Mouse (Mus musculus): ENCODE results near the gene Armc10. TPM values are rescaled to one million over a fixed set of nuclear protein-coding genes. Genes with fewer than 3 reads are reported as not detected.

The Armc10 gene
- polyA plus RNA-seq, 1 experiment from 2014 or later, result 15.6 TPM

GRCm38 (mm10) chr5:21616450-21617009, 29.1 kb upstream of the Armc10 start:
- no peaks in the 10 kb centered on the region for H3K36me3 ChIP-seq (ENCODE audit: control insufficient read depth, insufficient read depth)
- H3K4me3 ChIP-seq (ENCODE audit: low read depth, low read length), result no peak overlapping the region
- H3K9ac ChIP-seq (ENCODE audit: low read depth, low read length), result no peak overlapping the region
- no peaks in the 10 kb centered on the region for H3K4me1 ChIP-seq (replicated peaks; ENCODE audit: control insufficient read depth, insufficient read depth, low read length)
- H3K27me3 ChIP-seq (replicated peaks; ENCODE audit: control insufficient read depth, insufficient read depth, low read length), result no peaks in the 10 kb centered on the region
- H3K9me3 ChIP-seq (ENCODE audit: control insufficient read depth), result no peaks in the 10 kb centered on the region
- H3K4me2 ChIP-seq (replicated peaks; ENCODE audit: low read depth), result no peak overlapping the region
- WGBS, result 65% methylated on average over 3 of the region's 3 CpGs
- ATAC-seq, result no peak
- no peak overlapping the region for H3K27ac ChIP-seq (ENCODE audit: low read depth, low read length)
- no peak for TF ChIP-seq CTCF (IDR thresholded peaks at IDR 0.05; ENCODE audit: low read depth)

- no peak for ATAC-seq
- H3K27ac ChIP-seq (ENCODE audit: low read depth, low read length), result no peak overlapping the region
Measured at GRCm38 (mm10) chr5:21625916-21626315, 19.7 kb upstream of the Armc10 start.

DNA sequence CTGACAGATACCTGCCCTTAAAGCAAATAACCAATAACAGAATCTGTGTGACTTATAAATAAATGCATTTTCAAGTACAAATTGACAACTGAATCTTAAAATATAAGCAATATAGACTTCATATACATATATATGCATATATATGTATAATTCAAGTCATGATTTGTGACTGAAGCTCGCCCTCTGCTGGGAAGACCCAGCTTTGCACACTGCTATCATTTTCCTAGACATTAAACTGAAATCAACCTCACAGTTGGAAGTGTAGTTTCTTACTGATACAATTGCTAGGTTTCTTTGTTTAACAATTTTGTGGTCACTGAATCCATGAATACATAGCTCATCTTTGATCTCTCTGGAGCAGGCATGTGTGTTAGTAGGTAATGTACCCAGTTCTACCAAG, 4.7 kb upstream of the Armc10 start:
- Histone ChIP-seq H3K27me3 (replicated peaks; ENCODE audit: control insufficient read depth, insufficient read depth, low read length) (no peaks in the 10 kb centered on the region), H3K4me3 (ENCODE audit: low read depth, low read length) (no peak overlapping the region), H3K36me3 (ENCODE audit: control insufficient read depth, insufficient read depth) (no peaks in the 10 kb centered on the region), H3K9ac (ENCODE audit: low read depth, low read length) (no peak overlapping the region), H3K4me1 (replicated peaks; ENCODE audit: control insufficient read depth, insufficient read depth, low read length) (no peaks in the 10 kb centered on the region), H3K9me3 (ENCODE audit: control insufficient read depth) (no peaks in the 10 kb centered on the region), H3K4me2 (replicated peaks; ENCODE audit: low read depth) (no peak overlapping the region), H3K27ac (ENCODE audit: low read depth, low read length) (no peak overlapping the region)
- peak; percentile 80 for TF ChIP-seq CTCF (IDR thresholded peaks at IDR 0.05; ENCODE audit: low read depth)
- WGBS, result 0% methylated on average over 1 of the region's 1 CpGs
- no peak for ATAC-seq

More at GRCm38 (mm10) chr5:21625916-21626315, 19.7 kb upstream of the Armc10 start:
- H3K9ac ChIP-seq (ENCODE audit: low read depth, low read length), result no peak overlapping the region
- H3K9me3 ChIP-seq (ENCODE audit: control insufficient read depth), result no peaks in the 10 kb centered on the region
- no peaks in the 10 kb centered on the region for H3K4me1 ChIP-seq (replicated peaks; ENCODE audit: control insufficient read depth, insufficient read depth, low read length)
- no peak overlapping the region for H3K4me2 ChIP-seq (replicated peaks; ENCODE audit: low read depth)
- no peaks in the 10 kb centered on the region for H3K36me3 ChIP-seq (ENCODE audit: control insufficient read depth, insufficient read depth)
- TF ChIP-seq CTCF (IDR thresholded peaks at IDR 0.05; ENCODE audit: low read depth), result no peak
- H3K27me3 ChIP-seq (replicated peaks; ENCODE audit: control insufficient read depth, insufficient read depth, low read length), result no peaks in the 10 kb centered on the region
- H3K4me3 ChIP-seq (ENCODE audit: low read depth, low read length), result no peak overlapping the region

GRCm38 (mm10) chr5:21643606-21644005, 2.0 kb upstream of the Armc10 start:
- no peak overlapping the region for H3K9ac ChIP-seq (ENCODE audit: low read depth, low read length)
- no peaks in the 10 kb centered on the region for H3K27me3 ChIP-seq (replicated peaks; ENCODE audit: control insufficient read depth, insufficient read depth, low read length)
- WGBS, result 18% methylated on average over 1 of the region's 1 CpGs
- no peak overlapping the region for H3K4me3 ChIP-seq (ENCODE audit: low read depth, low read length)
- ATAC-seq, result no peak
- no peak for TF ChIP-seq CTCF (IDR thresholded peaks at IDR 0.05; ENCODE audit: low read depth)
- no peak overlapping the region for H3K4me2 ChIP-seq (replicated peaks; ENCODE audit: low read depth)
- no peaks in the 10 kb centered on the region for H3K4me1 ChIP-seq (replicated peaks; ENCODE audit: control insufficient read depth, insufficient read depth, low read length)
- no peaks in the 10 kb centered on the region for H3K9me3 ChIP-seq (ENCODE audit: control insufficient read depth)
- no peak overlapping the region for H3K27ac ChIP-seq (ENCODE audit: low read depth, low read length)
- 0 out of 2 replicates have a peak, but pooled peaks cover under 1% of the 10 kb centered on the region for H3K36me3 ChIP-seq (ENCODE audit: control insufficient read depth, insufficient read depth)

DNA sequence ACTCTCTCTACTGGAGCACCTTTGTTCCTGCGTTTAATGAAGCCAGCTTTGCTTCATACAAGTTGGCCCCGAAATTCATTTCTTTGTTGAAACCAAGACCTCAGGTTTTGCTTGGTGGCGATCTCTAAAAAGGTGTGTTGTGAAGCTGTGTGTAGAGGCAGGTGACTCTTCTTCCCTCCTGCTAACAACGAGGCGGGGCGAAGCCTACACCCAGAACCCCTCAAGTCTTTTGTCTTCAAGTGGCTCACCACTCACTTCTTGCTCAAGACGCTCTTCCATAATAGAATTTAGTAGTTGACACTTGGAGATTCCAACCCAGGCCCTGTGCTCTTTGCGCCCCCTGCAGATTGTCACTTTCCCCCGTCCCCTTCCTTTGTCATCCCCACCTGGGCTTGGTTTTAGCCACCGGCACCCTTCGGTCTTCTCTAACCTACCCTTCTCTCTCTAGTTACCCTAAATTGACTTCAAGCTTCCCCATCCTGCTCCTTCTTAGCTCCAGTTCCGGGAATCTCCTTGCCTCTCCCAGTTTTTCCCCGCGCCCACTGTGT, 648 bp upstream of the Armc10 start:
- Histone ChIP-seq H3K27ac (ENCODE audit: low read depth, low read length) (no peak overlapping the region), H3K9me3 (ENCODE audit: control insufficient read depth) (no peaks in the 10 kb centered on the region), H3K9ac (ENCODE audit: low read depth, low read length) (no peak overlapping the region), H3K4me1 (replicated peaks; ENCODE audit: control insufficient read depth, insufficient read depth, low read length) (no peaks in the 10 kb centered on the region), H3K4me3 (ENCODE audit: low read depth, low read length) (peak overlapping the region; percentile 80), H3K36me3 (ENCODE audit: control insufficient read depth, insufficient read depth) (peaks cover 13% of the 10 kb centered on the region), H3K4me2 (replicated peaks; ENCODE audit: low read depth) (peak overlapping the region; percentile 83), H3K27me3 (replicated peaks; ENCODE audit: control insufficient read depth, insufficient read depth, low read length) (no peaks in the 10 kb centered on the region)
- peak; percentile 46 for TF ChIP-seq CTCF (IDR thresholded peaks at IDR 0.05; ENCODE audit: low read depth)
- ATAC-seq, result no peak
- 19% methylated on average over 14 of the region's 14 CpGs for WGBS

- Histone ChIP-seq H3K9me3 (ENCODE audit: control insufficient read depth) (no peaks in the 10 kb centered on the region), H3K27me3 (replicated peaks; ENCODE audit: control insufficient read depth, insufficient read depth, low read length) (no peaks in the 10 kb centered on the region), H3K9ac (ENCODE audit: low read depth, low read length) (peak overlapping the region; percentile 69), H3K4me2 (replicated peaks; ENCODE audit: low read depth) (peak overlapping the region; percentile 83), H3K36me3 (ENCODE audit: control insufficient read depth, insufficient read depth) (peaks cover 22% of the 10 kb centered on the region), H3K4me1 (replicated peaks; ENCODE audit: control insufficient read depth, insufficient read depth, low read length) (no peaks in the 10 kb centered on the region), H3K27ac (ENCODE audit: low read depth, low read length) (peak overlapping the region; percentile 82), H3K4me3 (ENCODE audit: low read depth, low read length) (peak overlapping the region; percentile 80)
- WGBS, result under 1% methylated on average over 24 of the region's 25 CpGs
- no peak for TF ChIP-seq CTCF (IDR thresholded peaks at IDR 0.05; ENCODE audit: low read depth)
- no peak for ATAC-seq
Measured at GRCm38 (mm10) chr5:21646133-21646491, 499 bp downstream of the Armc10 start.
